Mouse (Mus musculus): Measurements from ENCODE around the gene Iqcn.

The Iqcn gene

DNA sequence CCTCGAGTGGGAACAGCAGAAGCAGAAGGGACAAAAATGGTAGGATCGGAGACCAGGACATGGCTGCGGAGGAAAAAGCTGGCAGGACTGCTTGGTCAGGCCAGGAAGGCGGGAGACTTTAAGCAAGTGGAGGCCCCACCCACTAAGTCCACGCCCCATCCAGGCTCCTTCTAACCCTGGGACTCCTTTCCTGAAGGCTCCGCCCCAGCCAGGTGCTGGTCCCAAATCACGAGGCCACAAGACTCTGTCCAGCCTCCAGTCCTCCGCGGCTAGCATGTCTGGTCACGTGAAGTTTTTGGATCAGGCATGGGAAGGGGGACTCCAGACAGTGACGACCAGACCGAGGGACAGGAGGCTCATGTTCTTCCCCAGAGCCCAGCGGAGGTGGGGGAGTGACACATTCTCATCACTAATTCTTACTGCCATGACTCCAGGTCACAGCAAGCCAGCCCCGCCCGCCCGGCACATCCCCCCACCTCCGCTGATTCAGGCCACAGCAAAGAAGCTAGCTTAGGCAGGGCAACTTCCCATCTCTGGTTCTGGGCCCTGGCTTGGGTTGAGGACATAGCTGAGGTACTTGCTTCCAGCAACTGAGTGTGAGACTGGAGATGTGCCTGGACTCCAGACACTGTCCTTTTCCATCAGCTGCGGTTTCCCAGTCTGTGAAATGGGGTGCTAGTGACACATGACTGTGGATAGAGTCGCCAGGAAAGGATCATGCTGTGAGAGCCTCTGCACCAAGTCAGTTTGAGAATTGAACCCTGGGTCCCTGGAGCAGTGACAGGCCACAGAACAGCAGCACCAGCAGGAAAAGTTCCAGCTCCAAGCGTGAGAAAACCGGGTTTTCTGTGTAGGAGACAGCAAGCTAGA is 63.5 kb downstream of the Iqcn start:
- in situ Hi-C loops (cut with MboI; ENCODE audit: low sequenced_read_pairs): no loop called here

Measured in CH12F3 (cell line).